Mouse (Mus musculus) heart, postnatal 0 days (tissue): Measurements from ENCODE around the gene Zscan21.

Experiments
- CTCF ChIP-seq: IDR thresholded peaks from 2 replicates; pipeline ENCODE4 v1.5.1; 2016; ENCODE audit warnings: antibody characterized with exemption, control low read depth, low read depth
- EP300 ChIP-seq: IDR thresholded peaks from 2 replicates; pipeline ENCODE4 v1.6.1; 2016; ENCODE audit warnings: antibody characterized with exemption, low read depth

- no peak for TF ChIP-seq CTCF
- no peak for TF ChIP-seq EP300
These were observed 23.9 kb upstream of the Zscan21 start for GRCm38 (mm10) chr5:138092771-138093170.
